Mouse (Mus musculus) T-cell, adult 2 months (primary cell): Measurements from ENCODE around the gene Plppr1.
"Not testable (repeated sequence)": the region's sequence is repeated elsewhere in the genome, so short reads cannot be mapped to it uniquely, and the experiment has no call there.

Experiments
- DNase-seq: peaks from one replicate; pipeline ENCODE4 v3.0.0; 2022; ENCODE audit warnings: low spot score

The Plppr1 gene

GRCm38 (mm10) chr4:49232206-49233031, 173.3 kb downstream of the Plppr1 start:
- no peak for DNase-seq

GRCm38 (mm10) chr4:49233032-49233406, 173.9 kb downstream of the Plppr1 start:
- DNase-seq: no peak

DNA sequence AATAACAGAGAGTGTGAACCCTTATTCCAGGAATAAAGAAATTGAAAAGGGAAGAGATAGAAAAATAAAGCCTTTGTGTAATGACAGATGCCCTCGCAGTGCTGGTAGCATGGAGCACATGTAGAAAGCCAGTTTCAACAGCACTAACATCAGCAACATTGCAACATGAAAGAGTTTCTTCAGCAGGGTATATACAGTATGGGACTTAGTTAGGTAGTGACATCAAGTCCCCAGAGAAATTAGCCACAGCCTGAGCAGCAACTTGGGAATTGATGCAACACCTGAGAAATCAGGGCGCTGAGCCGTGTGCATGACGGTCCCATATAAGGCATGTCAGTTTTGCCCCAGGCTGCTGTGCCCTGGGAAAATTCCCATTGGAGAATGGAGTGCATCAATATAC, 179.0 kb downstream of the Plppr1 start:
- DNase-seq: no peak

GRCm38 (mm10) chr4:49239451-49239850, 180.4 kb downstream of the Plppr1 start:
- no peak for DNase-seq

- DNase-seq: no peak
Measured at GRCm38 (mm10) chr4:49244791-49245190, 185.7 kb downstream of the Plppr1 start.

- no peak for DNase-seq
Measured at GRCm38 (mm10) chr4:49245274-49245673, 186.2 kb downstream of the Plppr1 start.

DNA sequence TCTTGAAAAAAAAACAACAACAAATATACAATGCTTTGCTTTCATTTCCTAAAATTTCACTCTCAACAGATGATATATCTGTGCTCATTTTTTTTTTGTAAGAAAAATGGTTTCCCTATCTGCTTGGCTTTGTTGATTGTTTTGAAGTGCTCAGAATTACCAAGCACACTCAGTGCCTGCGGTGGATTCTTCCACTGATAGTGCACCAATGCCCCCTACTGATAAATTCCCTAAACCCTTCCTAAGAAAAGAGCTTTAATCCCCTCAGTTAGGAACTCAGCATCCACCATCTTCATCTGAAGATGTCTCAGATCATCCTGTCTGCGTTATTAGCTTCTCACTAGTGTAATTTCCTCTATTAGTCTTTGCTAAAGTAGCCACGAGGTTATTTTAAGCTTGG, 192.2 kb downstream of the Plppr1 start:
- no peak for DNase-seq

GRCm38 (mm10) chr4:49252169-49252568, 193.1 kb downstream of the Plppr1 start:
- no peak for DNase-seq

- DNase-seq: no peak
Measured at GRCm38 (mm10) chr4:49278515-49278914, 219.4 kb downstream of the Plppr1 start.

- DNase-seq: no peak
Measured at GRCm38 (mm10) chr4:49284692-49285291, 225.7 kb downstream of the Plppr1 start.

- DNase-seq: no peak
Measured at GRCm38 (mm10) chr4:49285340-49286196, 226.5 kb downstream of the Plppr1 start.

GRCm38 (mm10) chr4:49286197-49286492, 227.1 kb downstream of the Plppr1 start:
- DNase-seq: no peak

GRCm38 (mm10) chr4:49296434-49296833, 237.4 kb downstream of the Plppr1 start:
- no peak for DNase-seq

- DNase-seq: no peak
Measured at GRCm38 (mm10) chr4:49299576-49299975, 240.5 kb downstream of the Plppr1 start.

DNA sequence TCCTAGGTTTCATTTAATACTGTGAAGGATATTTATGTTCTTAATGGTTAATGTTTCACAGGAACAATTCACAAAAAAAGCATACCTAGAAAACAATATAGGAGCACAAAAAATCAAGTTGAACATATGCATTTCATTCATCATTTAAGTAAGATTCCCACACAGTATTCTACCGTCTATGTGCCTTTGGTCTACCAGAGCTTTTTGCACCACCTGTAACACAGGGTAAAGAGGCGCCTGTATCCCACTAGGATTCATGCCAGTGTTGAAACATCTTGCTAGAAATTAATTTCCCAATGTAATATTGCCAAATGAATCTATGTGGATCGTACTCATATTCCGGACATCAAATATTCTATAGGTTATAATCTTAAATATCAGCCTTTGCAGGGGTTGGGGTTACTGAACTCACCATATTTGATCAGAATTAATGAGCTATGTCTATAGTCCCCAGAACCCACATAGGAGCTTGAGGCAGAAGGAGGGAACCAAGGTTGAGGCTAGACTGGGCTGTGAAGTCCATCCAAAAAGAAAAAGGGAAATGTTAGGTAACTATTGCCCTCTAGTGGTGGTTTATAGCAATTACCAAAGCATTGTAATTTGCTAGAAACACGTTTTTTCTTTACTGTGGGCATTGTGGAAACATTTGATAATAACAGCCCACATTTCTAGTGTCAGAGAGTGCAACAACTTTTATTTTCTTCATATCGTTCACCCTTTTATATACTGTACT, 263.0 kb downstream of the Plppr1 start:
- no peak for DNase-seq

GRCm38 (mm10) chr4:49337949-49338348, 278.9 kb downstream of the Plppr1 start:
- not testable (repeated sequence) for DNase-seq

- DNase-seq: not testable (repeated sequence)
Measured at GRCm38 (mm10) chr4:49340091-49340490, 281.0 kb downstream of the Plppr1 start.

- DNase-seq: not testable (repeated sequence)
Measured at GRCm38 (mm10) chr4:49348001-49348400, 288.9 kb downstream of the Plppr1 start.

- DNase-seq: no peak
Measured at GRCm38 (mm10) chr4:49348677-49349076, 289.6 kb downstream of the Plppr1 start.

- DNase-seq: no peak
Measured at GRCm38 (mm10) chr4:49350470-49350869, 291.4 kb downstream of the Plppr1 start.

DNA sequence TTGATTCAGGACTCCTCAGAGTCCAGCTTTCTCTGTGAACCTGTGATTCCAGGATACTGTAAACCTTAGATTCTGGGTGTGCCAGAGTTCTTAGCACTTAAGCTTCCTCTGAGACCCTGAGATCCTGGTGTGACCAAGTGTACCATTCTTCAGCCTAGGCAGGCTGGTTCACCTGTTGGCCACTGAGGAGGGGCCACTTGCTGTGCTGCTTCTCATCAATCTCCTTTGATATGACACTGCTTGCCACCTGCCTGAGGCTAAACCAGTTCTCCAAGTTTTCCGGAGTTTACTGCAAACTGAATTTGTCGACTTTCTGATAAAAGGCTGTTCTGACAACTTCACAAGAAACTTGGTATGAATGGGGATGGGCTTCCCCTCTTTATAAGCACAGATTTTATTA, 298.0 kb downstream of the Plppr1 start:
- DNase-seq: no peak

- not testable (repeated sequence) for DNase-seq
Measured at GRCm38 (mm10) chr4:49368046-49368445, 309.0 kb downstream of the Plppr1 start.
